Mouse (Mus musculus): ENCODE measurements at regions not wholly inside any gene's neighbourhood (a gene's known extent, or its start where the extent isn't known, plus 50 kb on each side); places are given as distances from the start of the nearest gene placed in this dataset.

DNA sequence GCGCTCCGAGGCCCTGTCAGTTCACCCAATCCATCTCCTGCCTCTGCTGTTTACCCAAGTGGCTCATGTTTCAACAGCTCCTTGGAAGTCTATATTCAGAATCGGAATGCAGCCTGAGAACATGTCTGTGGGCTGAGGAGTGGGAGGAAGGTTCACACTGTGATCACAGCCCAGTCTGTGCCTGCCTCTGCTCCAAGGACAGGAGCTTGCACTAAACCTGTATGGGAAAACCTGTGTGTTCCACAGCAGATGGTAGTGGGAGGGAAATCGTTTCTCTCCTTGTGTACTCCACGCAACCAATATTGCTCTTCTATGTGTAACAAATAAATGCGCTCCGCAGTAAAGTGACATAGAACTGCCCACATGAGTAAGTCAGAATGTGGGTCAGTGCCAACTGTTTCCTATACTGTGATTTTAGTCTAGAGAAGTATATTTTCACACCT lies 514.0 kb upstream of the Epha7 start:
- DNase-seq (ENCODE audit: low spot score in 2 of 2), result no peak

- DNase-seq (ENCODE audit: low spot score in 2 of 2), result no peak
Measured at GRCm38 (mm10) chr4:28300018-28300440, 512.9 kb upstream of the Epha7 start.

GRCm38 (mm10) chr4:28301686-28302085 lies 511.2 kb upstream of the Epha7 start:
- DNase-seq (ENCODE audit: low spot score in 2 of 2), result peak; percentile 10 to 19

GRCm38 (mm10) chr4:28331036-28331435 lies 481.9 kb upstream of the Epha7 start:
- DNase-seq (ENCODE audit: low spot score in 2 of 2), result no peak

DNA sequence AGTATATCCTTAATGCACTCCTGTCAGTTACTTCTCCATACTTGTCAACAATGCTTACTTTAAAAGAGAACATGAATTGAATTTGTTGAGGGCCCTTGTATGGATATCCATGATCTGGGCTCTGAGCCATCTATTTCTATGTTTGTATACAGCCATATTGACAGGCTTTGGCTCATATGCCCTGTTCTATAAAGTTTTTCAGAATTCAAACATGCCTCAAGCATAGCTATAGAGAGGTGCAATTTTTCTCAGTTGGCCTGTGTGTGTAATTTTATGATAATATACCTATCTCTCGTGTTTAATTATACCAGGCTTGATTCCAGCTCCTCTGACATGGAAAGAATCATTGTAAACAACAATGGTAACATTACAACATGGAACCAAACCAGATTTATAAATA lies 448.4 kb upstream of the Epha7 start:
- no peak for DNase-seq (ENCODE audit: low spot score in 2 of 2)

- no peak for DNase-seq (ENCODE audit: low spot score in 2 of 2)
Measured at GRCm38 (mm10) chr4:28377087-28377486, 435.8 kb upstream of the Epha7 start.

- no peak for DNase-seq (ENCODE audit: low spot score in 2 of 2)
Measured at GRCm38 (mm10) chr4:28378661-28379060, 434.3 kb upstream of the Epha7 start.

- DNase-seq (ENCODE audit: low spot score in 2 of 2), result no peak
Measured at GRCm38 (mm10) chr4:28424341-28424740, 388.6 kb upstream of the Epha7 start.

- DNase-seq (ENCODE audit: low spot score in 2 of 2), result no peak
Measured at GRCm38 (mm10) chr4:28440161-28440560, 372.8 kb upstream of the Epha7 start.

GRCm38 (mm10) chr4:28453111-28453510 lies 359.8 kb upstream of the Epha7 start:
- DNase-seq (ENCODE audit: low spot score in 2 of 2), result no peak

- no peak for DNase-seq (ENCODE audit: low spot score in 2 of 2)
Measured at GRCm38 (mm10) chr4:28456312-28456711, 356.6 kb upstream of the Epha7 start.

Measured in heart, adult 9 months (tissue).